Mouse (Mus musculus) ovary, adult 18-20 months (tissue): ENCODE results near the gene Dctpp1.
"Not testable (repeated sequence)": the region's sequence is repeated elsewhere in the genome, so short reads cannot be mapped to it uniquely, and the experiment has no call there.

Experiments used
- DNase-seq: peaks from one replicate; pipeline ENCODE4 v3.0.0; 2022; ENCODE audit warnings: low spot score, mixed read lengths

Gene Dctpp1

DNA sequence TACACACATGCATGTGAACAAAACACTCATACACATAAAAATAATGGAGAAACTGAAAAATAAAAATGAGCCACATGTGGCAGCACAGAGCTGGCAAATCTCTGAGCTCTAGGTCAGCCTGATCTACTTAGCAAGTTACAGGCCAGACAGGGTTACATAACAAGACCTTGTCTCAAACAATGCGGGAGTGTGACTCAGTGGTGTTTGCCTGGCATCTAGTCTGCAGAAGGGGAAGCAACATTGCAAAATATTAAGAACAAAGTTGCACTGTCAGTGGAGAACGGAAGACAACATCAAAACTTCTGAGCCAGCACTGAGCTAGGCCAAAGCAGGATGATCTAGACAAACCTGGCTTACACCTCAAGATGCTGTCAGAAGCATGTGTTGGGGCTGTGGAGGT, 9.7 kb upstream of the Dctpp1 start:
- no peak for DNase-seq

DNA sequence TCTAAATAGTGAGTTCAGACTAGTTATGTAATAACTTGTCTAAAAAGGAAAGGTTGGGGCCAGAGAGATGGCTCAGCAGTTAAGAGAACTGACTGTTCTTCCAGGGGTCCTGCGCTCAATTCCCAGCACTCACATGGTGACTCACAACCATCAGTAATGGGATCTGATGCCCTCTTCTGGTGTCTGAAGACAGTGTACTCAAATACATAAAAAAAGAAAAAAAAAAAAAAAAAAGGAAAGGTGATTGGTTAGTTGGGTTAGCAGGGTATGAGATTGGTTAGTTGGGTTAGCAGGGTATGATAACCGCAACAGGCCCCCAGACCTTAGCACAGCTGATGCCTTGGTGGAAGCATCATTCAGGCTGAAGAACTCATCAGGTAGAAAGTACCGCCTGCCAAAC, 3.0 kb upstream of the Dctpp1 start:
- DNase-seq: no peak

DNA sequence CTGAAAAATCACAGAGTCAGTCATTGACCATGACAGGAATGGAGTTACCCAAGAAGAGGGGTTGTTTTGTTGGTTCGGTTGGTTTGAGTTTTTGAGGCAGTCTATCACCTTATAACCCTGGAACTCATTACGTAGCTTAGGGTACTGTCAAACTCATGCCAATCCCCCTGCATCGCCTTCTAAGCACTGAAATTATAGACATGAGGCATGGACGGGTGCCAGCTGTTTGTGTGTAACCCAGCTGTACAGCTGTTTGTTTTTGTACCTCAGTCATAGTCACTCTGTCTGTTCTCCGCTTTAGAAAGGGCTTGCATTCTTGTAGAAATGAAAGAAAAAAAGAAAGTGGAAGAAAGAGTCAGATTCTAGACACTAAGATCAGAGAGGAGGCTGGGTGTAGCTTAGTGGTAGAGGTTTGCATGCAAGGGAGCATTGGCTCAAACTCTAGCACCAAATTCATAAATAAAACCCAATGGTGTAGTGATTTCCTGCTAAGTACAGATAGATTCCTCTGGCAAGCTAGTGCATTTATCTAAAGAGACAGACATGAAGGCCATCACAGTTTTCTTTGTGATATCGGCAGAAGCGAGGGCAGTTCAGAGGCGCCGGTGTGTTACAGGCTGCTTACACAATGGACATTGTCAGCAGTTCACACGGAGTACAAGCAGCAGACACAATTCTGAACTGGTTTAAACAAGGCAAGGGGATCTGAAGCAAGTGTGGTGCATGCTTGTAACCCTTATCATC, 1.9 kb upstream of the Dctpp1 start:
- DNase-seq: no peak

DNA sequence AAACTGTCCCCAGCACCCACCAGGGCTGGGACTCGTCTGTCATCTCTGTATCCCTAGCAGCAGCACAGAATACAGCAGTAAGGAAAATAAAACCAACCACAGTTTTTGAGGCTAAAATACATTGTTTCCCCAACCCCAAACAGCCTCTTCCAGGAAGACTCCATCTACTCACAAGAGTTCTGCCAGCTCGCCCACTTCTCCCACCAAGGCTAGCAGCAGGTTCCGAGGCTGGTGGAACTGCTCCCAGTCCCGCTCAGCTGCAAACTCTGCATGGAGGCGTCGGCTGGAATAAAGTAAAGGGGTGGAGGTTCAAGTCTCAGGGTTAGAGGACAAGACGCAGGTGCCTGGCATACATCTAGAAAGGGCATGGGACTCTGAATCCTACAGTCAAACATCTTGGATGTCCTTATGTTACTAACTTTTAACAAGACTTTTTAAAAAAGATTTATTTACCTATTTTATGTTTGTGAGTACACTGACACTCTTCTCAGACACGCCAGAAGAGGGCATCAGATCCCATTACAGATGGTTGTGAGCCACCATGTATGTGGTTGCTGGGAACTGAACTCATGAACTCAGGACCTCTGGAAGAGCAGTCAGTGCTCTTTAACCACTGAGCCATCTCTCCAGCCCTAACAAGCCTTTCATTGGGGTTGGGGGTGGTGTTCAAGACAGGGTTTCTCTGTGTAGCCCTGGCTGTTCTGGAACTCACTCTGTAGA, 1.2 kb downstream of the Dctpp1 start:
- no peak for DNase-seq

DNA sequence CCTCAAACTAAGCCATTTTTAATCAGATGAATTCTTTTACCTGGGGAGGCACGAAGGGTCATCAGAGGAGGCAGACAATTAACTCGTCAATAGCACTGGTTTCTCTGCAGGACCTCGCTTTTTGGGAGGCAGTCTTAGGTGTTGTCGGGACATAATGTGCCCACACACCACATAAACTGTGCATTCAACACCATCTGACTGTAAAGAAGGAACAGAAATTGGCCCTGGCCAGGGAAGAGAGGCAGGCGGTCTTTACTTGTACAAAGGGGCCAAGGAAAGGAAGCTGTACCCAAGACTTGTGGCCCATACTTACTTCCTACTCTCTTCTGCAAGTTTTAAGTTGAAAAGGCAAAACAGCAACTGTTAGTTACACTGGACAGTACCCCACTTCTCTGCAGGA, 4.0 kb downstream of the Dctpp1 start:
- no peak for DNase-seq

DNA sequence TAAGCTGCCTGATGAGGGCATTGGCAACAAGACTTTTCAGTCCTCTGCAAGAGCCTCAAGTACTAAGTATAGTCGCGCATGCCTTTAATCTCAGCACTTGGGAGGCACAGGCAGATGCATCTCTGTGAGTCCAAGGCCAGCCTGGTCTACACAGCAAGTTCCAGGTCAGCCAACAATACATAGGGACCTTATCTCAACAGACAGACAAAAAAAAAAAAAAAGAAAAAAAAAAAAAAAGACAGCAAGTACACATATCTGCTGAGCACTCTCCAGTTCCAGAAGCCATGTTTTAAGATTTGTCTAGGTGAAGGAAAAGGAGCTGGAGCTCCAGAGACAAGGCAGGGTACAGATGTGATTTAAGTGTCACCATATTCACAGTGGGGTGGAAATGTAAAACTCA, 4.5 kb downstream of the Dctpp1 start:
- DNase-seq: no peak

DNA sequence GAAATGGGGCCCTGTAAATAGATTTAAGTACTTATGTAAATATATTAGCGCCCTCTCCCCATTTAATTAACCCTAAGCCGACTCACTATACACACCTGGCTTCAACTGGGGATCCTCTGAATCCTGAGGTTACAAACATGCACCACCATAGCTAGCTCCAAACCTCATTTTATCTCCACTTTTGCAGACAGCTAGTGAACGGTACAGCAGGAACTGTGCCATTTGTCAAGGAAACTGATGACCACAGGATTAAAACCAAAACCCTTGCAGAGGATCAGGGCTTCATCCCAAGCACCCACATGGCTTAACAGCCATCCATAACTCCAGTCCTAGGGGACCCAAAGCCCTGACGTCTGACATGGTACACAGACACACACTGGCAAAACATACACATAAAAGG, 5.5 kb downstream of the Dctpp1 start:
- DNase-seq: no peak

DNA sequence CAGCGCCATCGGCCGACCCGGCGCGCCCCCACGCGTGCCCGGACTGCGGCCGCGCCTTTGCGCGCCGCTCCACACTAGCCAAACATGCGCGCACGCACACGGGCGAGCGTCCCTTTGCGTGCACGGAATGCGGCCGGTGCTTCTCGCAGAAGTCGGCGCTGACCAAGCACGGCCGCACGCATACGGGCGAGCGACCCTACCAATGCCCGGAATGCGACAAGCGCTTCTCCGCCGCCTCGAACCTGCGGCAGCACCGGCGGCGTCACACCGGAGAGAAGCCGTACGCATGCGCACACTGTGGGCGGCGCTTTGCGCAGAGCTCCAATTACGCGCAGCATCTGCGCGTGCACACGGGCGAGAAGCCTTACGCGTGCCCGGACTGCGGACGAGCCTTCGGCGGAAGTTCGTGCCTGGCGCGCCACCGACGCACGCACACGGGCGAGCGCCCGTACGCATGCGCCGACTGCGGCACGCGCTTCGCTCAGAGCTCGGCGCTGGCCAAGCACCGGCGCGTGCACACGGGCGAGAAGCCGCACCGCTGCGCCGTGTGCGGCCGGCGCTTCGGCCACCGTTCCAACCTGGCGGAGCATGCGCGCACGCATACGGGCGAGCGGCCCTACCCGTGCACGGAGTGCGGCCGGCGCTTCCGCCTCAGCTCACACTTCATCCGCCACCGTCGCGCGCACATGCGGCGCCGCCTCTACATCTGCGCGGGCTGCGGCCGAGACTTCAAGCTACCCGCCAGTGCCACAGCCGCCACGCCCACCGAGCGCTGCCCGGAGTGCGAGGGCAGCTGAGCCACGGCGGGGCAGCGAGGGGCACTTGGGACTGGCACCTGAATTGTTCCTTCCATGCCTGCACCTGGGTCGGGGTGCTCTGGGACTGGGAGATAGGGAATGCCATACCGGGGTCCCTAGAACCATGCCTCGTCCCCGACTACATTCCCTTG, 6.4 kb downstream of the Dctpp1 start:
- peak; percentile 93 for DNase-seq

DNA sequence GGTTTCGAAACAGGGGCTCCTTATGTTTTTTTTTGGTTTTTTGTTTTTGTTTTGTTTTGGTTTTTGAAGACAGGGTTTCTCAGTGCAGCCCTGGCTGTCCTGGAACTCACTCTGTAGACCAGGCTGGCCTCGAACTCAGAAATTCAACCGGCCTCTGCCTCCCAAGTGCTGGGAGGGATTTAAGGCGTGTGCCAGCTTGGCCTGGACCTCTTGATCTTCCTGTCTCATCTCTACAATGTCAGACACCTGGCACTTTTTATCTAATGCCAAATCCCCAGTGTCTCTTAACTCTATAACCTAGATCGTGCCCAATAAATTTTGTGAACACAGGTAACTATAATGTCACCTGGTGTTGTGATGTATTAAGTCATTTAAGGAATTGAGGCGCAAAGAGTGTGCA, 7.2 kb downstream of the Dctpp1 start:
- DNase-seq: no peak

DNA sequence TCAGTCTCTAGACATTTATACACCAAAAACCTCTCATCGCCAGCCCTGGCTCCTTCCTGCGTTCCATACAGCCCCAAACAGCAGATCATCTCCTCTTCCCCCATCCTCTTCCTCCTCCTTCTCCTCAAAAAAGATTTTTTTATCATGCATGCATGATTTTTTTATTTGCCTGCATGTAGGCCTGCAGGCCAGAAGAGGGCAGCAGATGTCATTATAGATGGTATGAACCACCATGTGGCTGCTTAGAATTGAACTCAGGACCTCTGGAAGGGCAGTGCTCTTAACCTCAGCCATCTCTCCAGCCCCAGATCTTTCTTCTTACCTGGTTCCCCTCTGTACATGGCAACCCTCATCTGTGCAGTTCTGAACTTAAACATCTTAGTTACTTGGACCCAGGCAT, 8.1 kb downstream of the Dctpp1 start:
- no peak for DNase-seq

DNA sequence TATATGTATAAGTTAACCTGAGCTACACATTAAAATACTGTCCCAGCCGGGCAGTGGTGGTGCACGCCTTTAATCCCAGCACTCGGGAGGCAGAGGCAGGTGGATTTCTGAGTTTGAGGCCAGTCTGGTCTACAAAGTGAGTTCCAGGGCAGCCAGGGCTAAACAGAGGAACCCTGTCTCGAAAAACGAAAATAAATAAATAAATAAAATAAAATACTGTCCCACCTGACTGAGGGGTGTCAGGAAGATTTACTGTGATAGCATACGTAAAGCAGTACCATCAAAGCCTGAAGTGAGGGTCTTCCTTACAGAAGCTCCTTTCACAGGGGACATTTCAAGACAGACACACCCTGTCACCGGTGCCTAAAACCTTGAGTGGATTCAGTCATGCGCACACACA, 10.0 kb downstream of the Dctpp1 start:
- DNase-seq: not testable (repeated sequence)

DNA sequence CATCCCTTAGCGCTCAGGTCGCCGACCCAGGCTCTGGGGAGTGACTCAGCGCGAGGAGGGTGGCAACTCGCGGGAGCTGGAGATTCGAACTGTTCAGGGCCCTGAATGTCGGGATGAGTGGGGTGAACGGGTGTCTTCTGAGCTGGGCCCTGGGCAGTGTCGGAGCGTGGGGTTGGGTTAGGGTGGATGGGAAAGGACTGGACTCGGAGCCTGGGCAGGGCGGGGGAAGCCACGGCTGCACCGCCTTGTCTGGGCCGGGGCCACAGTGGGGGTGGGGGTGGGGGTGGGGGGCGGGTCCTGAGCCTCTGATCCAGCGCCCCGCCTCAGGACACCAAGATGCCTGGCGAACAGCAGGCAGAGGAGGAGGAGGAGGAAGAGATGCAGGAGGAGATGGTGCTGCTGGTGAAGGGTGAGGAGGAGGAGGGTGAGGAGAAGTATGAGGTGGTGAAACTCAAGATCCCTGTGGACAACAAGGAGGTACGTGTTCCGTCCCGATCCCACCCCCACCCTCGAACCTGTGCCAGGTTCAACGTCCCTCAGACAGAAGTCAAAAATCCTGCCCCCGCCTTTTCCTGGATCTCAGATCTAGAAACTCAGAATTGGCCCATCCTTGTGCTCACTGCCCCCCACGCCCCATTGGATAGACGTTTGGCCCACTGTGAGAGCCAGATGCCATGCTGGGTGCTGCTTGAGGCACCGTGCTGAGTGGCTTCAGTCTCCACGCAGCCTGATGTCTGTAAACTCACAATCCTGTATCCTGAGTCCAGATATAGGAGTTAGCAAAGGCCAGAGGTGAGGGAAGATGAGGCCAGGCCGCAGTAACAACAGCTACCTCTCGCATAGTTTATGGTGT, 15.6 kb downstream of the Dctpp1 start:
- peak; percentile 38 for DNase-seq

DNA sequence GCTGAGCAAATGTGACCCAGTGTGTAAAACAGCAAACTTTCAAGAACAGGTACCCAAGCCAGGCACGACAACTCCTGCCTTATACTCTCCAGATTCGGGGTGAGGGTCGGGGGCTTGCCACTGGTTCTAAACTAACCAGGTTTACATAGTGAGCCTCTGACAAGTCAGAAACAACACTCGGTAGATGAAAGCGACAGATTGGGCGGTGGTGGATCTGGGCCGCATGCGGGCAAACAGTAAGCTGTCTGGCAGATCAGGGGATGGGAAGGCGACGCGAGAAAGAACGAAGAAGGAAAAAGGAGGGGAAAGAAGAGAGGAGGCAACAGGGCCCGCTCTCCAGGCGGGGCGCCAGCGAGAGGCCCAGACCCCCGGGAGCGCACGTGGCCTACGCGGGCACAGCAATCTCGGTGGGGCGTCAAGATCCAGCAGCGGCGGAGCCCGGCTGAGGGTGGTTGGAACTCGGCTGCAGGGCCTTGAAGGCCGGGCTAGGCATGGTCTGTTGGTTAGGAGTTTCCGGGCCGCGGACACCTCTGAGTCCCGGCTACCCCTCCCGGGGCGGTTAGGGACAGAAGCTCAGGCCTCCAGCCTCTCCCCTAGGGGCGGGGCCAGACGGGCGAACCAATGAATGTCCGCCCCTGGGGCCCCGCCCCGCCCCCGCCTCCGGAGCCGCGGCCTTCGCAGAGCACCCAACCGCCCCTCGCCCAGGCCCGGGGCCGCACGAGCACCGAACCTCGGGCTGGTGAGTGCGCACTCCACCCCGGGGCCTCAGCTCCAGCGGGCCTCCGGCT, 16.4 kb downstream of the Dctpp1 start, which contains the start of gene Zfp771:
TSS of gene Zfp771 (plus strand) at position 405 of the 788 bp plus-strand sequence.
- DNase-seq: peak; percentile 96

DNA sequence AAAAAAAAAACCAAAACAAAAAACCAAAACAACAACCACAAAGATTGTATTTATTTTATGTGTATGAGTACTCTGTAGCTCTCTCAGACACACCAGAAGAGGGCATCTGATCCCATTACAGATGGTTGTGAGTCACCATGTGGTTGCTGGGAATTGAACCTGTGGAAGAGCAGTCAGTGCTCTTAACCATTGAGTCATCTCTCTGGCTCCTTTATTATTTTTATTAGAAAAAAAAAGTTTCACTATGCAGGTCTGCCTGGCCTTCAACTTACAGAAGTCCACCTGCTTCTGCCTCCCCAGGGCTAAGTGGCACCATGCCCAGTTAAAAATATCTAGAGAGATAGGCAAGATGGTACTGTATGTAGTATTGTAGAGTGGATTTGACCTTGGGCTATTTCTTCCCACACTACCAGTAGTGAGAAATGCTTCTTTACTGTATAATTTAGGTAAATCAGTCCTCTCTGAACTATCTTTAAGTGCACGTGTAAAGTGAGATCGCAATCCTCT, 17.1 kb downstream of the Dctpp1 start:
- no peak for DNase-seq

DNA sequence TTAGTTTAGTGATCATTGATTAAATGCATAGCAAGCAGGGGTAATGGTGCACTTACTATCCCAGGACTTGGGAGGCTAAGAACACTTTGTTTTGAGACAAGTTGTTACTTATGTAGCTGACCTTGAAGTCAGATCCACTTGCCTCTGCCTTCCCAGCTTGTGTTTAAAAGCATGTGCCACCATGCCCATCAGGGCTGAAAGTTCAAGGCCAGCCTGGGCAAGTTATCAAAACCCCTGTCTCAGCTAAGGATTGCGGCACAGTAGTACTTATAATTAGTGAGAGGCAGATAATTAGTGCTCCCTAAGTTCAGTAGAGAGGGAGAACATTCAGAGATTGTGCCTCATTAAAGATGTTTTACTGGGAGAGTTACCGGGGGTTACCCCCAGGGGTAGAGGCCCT, 25.7 kb downstream of the Dctpp1 start:
- peak; percentile 51 for DNase-seq

DNA sequence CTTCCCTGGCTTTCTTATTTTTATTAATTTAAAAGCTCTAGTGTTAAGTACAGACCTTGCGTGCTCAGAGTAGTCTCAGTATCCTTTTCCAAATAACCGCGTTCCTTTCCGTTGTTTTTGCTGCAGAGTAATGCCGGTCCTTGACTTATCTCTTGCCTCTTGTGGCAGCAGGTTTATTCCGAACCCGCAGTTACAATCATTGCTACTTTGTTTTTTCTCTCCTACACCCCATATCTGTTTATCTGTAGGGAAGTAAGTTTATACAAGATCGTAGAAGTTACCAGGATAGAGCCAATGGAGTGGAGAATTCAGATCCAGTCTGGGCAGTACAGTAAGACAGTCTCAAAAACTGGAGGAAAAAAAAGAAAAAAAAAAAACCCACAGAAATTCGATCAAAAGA, 26.7 kb downstream of the Dctpp1 start:
- no peak for DNase-seq

DNA sequence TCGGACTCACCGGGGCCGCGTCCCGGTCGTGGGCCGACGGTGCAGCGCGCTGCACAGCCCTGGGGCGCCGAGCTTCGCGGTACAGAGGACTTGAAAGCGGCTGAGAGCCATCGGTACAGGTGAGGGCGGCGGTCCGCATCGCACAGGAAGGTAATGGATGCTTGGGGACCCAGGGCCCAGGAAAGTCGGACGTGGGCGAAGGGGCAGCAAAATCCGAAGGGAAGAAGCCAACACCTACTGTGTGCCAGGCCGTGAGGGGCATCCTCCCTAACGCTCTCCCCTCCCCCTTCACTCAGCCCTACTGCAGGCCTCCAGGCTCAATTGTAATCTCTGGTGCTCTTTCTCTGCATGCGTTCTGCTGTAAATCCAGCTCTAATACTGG, 27.1 kb downstream of the Dctpp1 start:
- no peak for DNase-seq

DNA sequence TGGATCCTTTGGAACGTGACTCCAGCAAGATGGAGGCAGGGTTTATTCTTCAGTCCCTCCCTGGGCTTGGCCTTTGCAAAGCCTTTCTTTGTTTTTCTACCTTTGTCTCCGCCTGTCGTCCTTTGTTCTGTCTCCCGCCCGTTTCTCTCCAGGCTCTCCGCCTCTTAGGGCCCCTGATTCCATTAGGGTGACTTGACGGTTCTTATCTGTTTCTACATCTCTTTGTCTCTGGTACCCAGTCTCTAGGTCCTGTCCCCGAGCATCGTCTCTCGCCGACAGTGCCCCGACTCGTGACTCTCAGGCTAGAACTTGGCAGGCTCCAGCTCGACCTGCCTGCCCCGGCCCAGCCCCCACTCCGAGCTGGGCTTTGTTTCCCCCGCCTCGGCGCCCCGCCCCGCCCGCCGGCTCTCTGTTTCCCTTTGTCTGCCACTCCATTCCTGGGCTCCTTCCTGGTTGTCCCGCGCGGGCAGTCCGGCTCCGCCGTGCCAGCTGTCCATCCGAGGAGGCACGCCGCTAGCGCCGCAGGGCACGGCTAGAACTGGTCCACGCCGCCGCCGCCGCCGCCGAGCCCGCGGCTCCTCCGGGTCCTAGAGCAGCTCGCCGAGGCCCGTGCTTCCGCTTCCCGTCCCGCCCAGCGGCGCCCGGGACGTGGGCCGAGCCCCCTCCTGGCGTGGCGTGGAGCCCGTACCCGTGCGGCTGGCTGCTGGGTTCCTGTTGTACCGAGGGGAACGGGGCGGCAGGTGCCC, 27.7 kb downstream of the Dctpp1 start, which contains the start of the genes Zfp553 and Sept1:
TSS of gene Zfp553 (plus strand) at position 440 of the 746 bp plus-strand sequence.
TSS of gene Sept1 (minus strand) at position 509 of the 746 bp plus-strand sequence.
- DNase-seq: peak; percentile 69

DNA sequence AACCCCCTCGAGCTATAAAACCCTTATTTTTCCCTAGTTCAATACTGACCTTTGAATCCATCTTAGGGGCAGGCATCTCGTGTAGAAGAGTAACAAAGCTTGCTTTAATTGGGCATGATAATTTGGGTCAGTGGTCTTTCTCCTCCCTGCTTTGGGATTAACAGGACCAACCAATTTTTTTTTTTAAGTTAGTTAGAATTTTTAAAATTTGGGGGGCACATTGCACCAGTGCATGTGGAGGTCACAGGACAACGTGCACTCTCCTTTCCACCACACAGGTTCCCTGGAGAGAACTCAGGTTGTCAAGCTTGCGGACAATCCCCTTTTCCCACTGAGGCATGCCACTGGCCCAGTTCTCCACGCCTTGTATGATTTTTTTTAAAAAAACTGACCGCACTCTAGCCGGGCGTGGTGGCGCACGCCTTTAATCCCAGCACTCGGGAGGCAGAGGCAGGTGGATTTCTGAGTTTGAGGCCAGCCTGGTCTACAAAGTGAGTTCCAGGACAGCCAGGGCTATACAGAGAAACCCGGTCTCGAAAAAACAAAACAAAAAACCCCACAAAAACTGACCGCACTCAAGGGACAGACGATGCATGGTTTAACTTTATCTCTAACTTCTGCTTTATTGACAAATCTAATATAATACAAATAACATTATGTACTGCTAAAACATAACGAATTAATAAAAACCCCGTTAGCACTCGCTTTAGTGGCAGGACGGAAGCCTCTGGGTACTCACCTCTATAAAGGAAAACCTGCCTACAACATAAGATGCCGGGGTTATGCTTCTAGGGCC, 28.5 kb downstream of the Dctpp1 start:
- DNase-seq: no peak
